Mouse (Mus musculus): Measurements from ENCODE around the gene 5730455P16Rik. TPM values are rescaled to one million over a fixed set of nuclear protein-coding genes. Genes with fewer than 3 reads are reported as not detected.

5730455P16Rik gene
- polyA plus RNA-seq, 1 experiment from 2014 or later, result 15.9 TPM

GRCm38 (mm10) chr11:80313944-80314343 lies 63.9 kb downstream of the 5730455P16Rik start:
- no peak overlapping the region for H3K9ac ChIP-seq (ENCODE audit: low read depth, low read length)

GRCm38 (mm10) chr11:80313462-80313861 lies 64.4 kb downstream of the 5730455P16Rik start:
- WGBS, result 63% methylated on average over 1 of the region's 1 CpGs
- H3K4me3 ChIP-seq (ENCODE audit: low read depth, low read length), result no peak overlapping the region
- no peak overlapping the region for H3K9ac ChIP-seq (ENCODE audit: low read depth, low read length)
- no peaks in the 10 kb centered on the region for H3K4me1 ChIP-seq (replicated peaks; ENCODE audit: control insufficient read depth, insufficient read depth, low read length)
- peaks cover 5% of the 10 kb centered on the region; the same call in 1 of the 2 replicates for H3K27me3 ChIP-seq (replicated peaks; ENCODE audit: control insufficient read depth, insufficient read depth, low read length)
- DNase-seq (ENCODE audit: low spot score) (no peak), ATAC-seq (replicated peaks; ENCODE audit: low FRiP score) (no peak)
- H3K9me3 ChIP-seq (ENCODE audit: control insufficient read depth, low read length), result no peaks in the 10 kb centered on the region
- no peaks in the 10 kb centered on the region for H3K36me3 ChIP-seq (ENCODE audit: control insufficient read depth, insufficient read depth, low read length)
- no peak overlapping the region for H3K27ac ChIP-seq (ENCODE audit: low read depth, low read length)
- no peak overlapping the region for H3K4me2 ChIP-seq

More at GRCm38 (mm10) chr11:80313944-80314343, 63.9 kb downstream of the 5730455P16Rik start:
- no peaks in the 10 kb centered on the region for H3K4me1 ChIP-seq (replicated peaks; ENCODE audit: control insufficient read depth, insufficient read depth, low read length)
- WGBS, result 72% methylated on average over 4 of the region's 4 CpGs
- DNase-seq (ENCODE audit: low spot score) (no peak), ATAC-seq (replicated peaks; ENCODE audit: low FRiP score) (no peak)
- no peaks in the 10 kb centered on the region for H3K36me3 ChIP-seq (ENCODE audit: control insufficient read depth, insufficient read depth, low read length)
- no peak overlapping the region for H3K4me2 ChIP-seq
- peaks cover 5% of the 10 kb centered on the region; the same call in 1 of the 2 replicates for H3K27me3 ChIP-seq (replicated peaks; ENCODE audit: control insufficient read depth, insufficient read depth, low read length)
- no peaks in the 10 kb centered on the region for H3K9me3 ChIP-seq (ENCODE audit: control insufficient read depth, low read length)
- H3K27ac ChIP-seq (ENCODE audit: low read depth, low read length), result no peak overlapping the region
- no peak overlapping the region for H3K4me3 ChIP-seq (ENCODE audit: low read depth, low read length)

GRCm38 (mm10) chr11:80312565-80312964 lies 65.3 kb downstream of the 5730455P16Rik start:
- Histone ChIP-seq H3K4me1 (replicated peaks; ENCODE audit: control insufficient read depth, insufficient read depth, low read length) (no peaks in the 10 kb centered on the region), H3K9me3 (ENCODE audit: control insufficient read depth, low read length) (no peaks in the 10 kb centered on the region), H3K4me3 (ENCODE audit: low read depth, low read length) (no peak overlapping the region), H3K4me2 (no peak overlapping the region), H3K36me3 (ENCODE audit: control insufficient read depth, insufficient read depth, low read length) (no peaks in the 10 kb centered on the region), H3K27ac (ENCODE audit: low read depth, low read length) (no peak overlapping the region), H3K27me3 (replicated peaks; ENCODE audit: control insufficient read depth, insufficient read depth, low read length) (peaks cover 5% of the 10 kb centered on the region; the same call in 1 of the 2 replicates), H3K9ac (ENCODE audit: low read depth, low read length) (no peak overlapping the region)
- ATAC-seq (replicated peaks; ENCODE audit: low FRiP score) (no peak), DNase-seq (ENCODE audit: low spot score) (peak; percentile 43)
- 4% methylated on average over 6 of the region's 6 CpGs for WGBS

GRCm38 (mm10) chr11:80312049-80312448 lies 65.8 kb downstream of the 5730455P16Rik start:
- Histone ChIP-seq H3K9me3 (ENCODE audit: control insufficient read depth, low read length) (no peaks in the 10 kb centered on the region), H3K36me3 (ENCODE audit: control insufficient read depth, insufficient read depth, low read length) (no peaks in the 10 kb centered on the region), H3K4me1 (replicated peaks; ENCODE audit: control insufficient read depth, insufficient read depth, low read length) (no peaks in the 10 kb centered on the region), H3K4me3 (ENCODE audit: low read depth, low read length) (no peak overlapping the region), H3K9ac (ENCODE audit: low read depth, low read length) (no peak overlapping the region), H3K27ac (ENCODE audit: low read depth, low read length) (no peak overlapping the region), H3K27me3 (replicated peaks; ENCODE audit: control insufficient read depth, insufficient read depth, low read length) (peaks cover 5% of the 10 kb centered on the region; the same call in 1 of the 2 replicates), H3K4me2 (no peak overlapping the region)
- ATAC-seq (replicated peaks; ENCODE audit: low FRiP score) (no peak), DNase-seq (ENCODE audit: low spot score) (no peak)
- WGBS, result 52% methylated on average over 2 of the region's 2 CpGs

GRCm38 (mm10) chr11:80311271-80311670 lies 66.6 kb downstream of the 5730455P16Rik start:
- no peak overlapping the region for H3K4me2 ChIP-seq
- H3K9me3 ChIP-seq (ENCODE audit: control insufficient read depth, low read length), result no peaks in the 10 kb centered on the region
- ATAC-seq (replicated peaks; ENCODE audit: low FRiP score) (no peak), DNase-seq (ENCODE audit: low spot score) (no peak)
- peaks cover 5% of the 10 kb centered on the region; the same call in 1 of the 2 replicates for H3K27me3 ChIP-seq (replicated peaks; ENCODE audit: control insufficient read depth, insufficient read depth, low read length)
- 78% methylated on average over 4 of the region's 4 CpGs for WGBS
- H3K4me3 ChIP-seq (ENCODE audit: low read depth, low read length), result no peak overlapping the region
- H3K9ac ChIP-seq (ENCODE audit: low read depth, low read length), result no peak overlapping the region
- no peaks in the 10 kb centered on the region for H3K4me1 ChIP-seq (replicated peaks; ENCODE audit: control insufficient read depth, insufficient read depth, low read length)
- H3K27ac ChIP-seq (ENCODE audit: low read depth, low read length), result no peak overlapping the region
- H3K36me3 ChIP-seq (ENCODE audit: control insufficient read depth, insufficient read depth, low read length), result no peaks in the 10 kb centered on the region

Other genes starting within 250 kb of the 5730455P16Rik start
- gene Tefm, start 235.9 kb downstream of the 5730455P16Rik start, polyA plus RNA-seq (2014; fragmentation: Nextera tagmentation; extraction: Ambion mirVana), result 31.9 and 35.2 TPM in 2 replicates
- 2.6 and 2.7 TPM in 2 replicates for gene Adap2, start 223.9 kb downstream of the 5730455P16Rik start, polyA plus RNA-seq (2014; fragmentation: Nextera tagmentation; extraction: Ambion mirVana)
- gene Rnf135, start 194.2 kb downstream of the 5730455P16Rik start, polyA plus RNA-seq (2014; fragmentation: Nextera tagmentation; extraction: Ambion mirVana), result 5.7 and 5.9 TPM in 2 replicates
- 49.4 and 54.7 TPM in 2 replicates for gene Rhot1, start 169.0 kb downstream of the 5730455P16Rik start, polyA plus RNA-seq (2014; fragmentation: Nextera tagmentation; extraction: Ambion mirVana)
- gene Rhbdl3, start 77.1 kb downstream of the 5730455P16Rik start, polyA plus RNA-seq (2014; fragmentation: Nextera tagmentation; extraction: Ambion mirVana), result 0.29 and 0.60 TPM in 2 replicates
- gene Zfp207, start 5.2 kb upstream of the 5730455P16Rik start, polyA plus RNA-seq (2014; fragmentation: Nextera tagmentation; extraction: Ambion mirVana), result 244 and 245 TPM in 2 replicates
- gene Psmd11, start 50.6 kb upstream of the 5730455P16Rik start, polyA plus RNA-seq (2014; fragmentation: Nextera tagmentation; extraction: Ambion mirVana), result 256 and 289 TPM in 2 replicates
- gene Cdk5r1, start 99.0 kb upstream of the 5730455P16Rik start, polyA plus RNA-seq (2014; fragmentation: Nextera tagmentation; extraction: Ambion mirVana), result 0.68 and 0.77 TPM in 2 replicates

All from liver, embryonic 11.5 days (tissue).